10 mouse cellular contexts compared by ENCODE assay signal in the genomic region with DNA sequence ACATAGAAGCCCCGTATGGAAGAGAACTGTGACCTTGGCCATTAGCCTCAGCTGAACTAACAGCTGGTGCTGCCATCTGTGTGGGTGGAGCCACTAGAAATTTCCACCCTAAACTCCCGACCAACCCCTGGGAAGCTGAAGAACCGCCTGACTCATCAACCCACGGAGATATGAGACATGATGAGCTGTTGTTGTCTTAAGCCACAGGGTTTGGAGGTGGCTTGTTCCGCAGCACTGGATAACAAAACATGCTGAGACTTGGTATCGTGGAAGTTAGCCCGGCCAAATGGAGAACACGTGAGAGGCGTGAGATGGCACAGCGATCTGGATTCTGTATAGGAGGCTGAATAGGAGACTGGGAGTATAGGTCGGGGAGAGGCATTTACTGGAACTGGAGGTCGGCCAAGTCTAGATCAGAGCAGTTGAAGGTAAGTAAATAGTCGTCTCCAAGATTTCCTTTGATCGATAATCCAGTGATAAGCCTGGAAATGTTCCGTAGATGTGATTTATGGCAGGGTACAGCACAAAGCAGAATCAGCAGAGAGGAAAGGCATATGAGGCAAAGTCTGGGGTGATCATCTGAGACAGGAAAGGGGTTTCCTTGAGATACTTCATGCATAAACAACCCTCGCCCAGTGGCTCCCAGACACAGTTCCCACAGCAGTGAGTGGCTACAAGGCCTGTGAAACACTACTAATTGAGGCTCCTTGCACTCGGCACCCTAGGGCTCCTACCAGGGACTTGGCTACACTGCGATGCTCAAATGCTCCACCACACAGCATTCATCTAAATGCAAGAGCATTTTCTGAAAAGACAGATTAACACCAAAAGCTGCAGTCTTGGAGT. TPM values are rescaled to one million over a fixed set of nuclear protein-coding genes. Genes with fewer than 3 reads are reported as not detected.
A peak's percentile ranks its signal among the peaks of the same experiment; 100 is the strongest.
DNase-seq lines count a peak whose midpoint lies in the region; ATAC-seq and TF ChIP-seq lines count a peak whose summit lies in the region.
"Had no signal": no experiment of that assay in that cellular context is flagged by ENCODE, and none has a peak within 500 bp of the region (broad histone marks: within the 10 kb centered on the region; RNA-seq: fewer than 3 reads in every experiment).

No protein-coding gene starts in this region.

- DNase-seq in heart, adult 11 months: peak; percentile 98
- DNase-seq in midbrain, postnatal 0 days (ENCODE audit: low spot score): peak; percentile 31
- DNase-seq in gonadal fat pad, adult 2 months (ENCODE audit: low read depth): peak; percentile 98
- no peak for DNase-seq in thymus, postnatal 25 days
- no peak for DNase-seq in layer of hippocampus, postnatal 10 days (ENCODE audit: low spot score in 2 of 2)
- DNase-seq: cerebellum, postnatal 25 days had no signal

- no peak overlapping the region for H3K4me2 ChIP-seq in heart, embryonic 11.5 days
- H3K4me2 ChIP-seq in midbrain, postnatal 0 days (ENCODE audit: low read depth, low read length, poor library complexity, severe bottlenecking): no peak overlapping the region
- no peak overlapping the region for H3K4me2 ChIP-seq in midbrain, embryonic 15.5 days
- no peak overlapping the region for H3K4me2 ChIP-seq in stomach, embryonic 14.5 days (replicated peaks; ENCODE audit: low read depth, low read length)

- H3K9me3 ChIP-seq in heart, embryonic 11.5 days (replicated peaks; ENCODE audit: control insufficient read depth, low read length): no peaks in the 10 kb centered on the region
- H3K9me3 ChIP-seq in midbrain, postnatal 0 days (ENCODE audit: low read length): no peaks in the 10 kb centered on the region
- no peaks in the 10 kb centered on the region for H3K9me3 ChIP-seq in midbrain, embryonic 15.5 days
- H3K9me3 ChIP-seq in stomach, embryonic 14.5 days (ENCODE audit: control insufficient read depth, low read depth, low read length): no peaks in the 10 kb centered on the region
- H3K9me3 ChIP-seq: G1E had no signal

- H3K9ac ChIP-seq in heart, embryonic 11.5 days (ENCODE audit: low read depth, low read length): no peak overlapping the region
- H3K9ac ChIP-seq in midbrain, postnatal 0 days (replicated peaks; ENCODE audit: low read length, poor library complexity, severe bottlenecking): no peak overlapping the region
- H3K9ac ChIP-seq in midbrain, embryonic 15.5 days: no peak overlapping the region
- no peak overlapping the region for H3K9ac ChIP-seq in stomach, embryonic 14.5 days (replicated peaks; ENCODE audit: low read depth, low read length)

- H3K27me3 ChIP-seq in heart, embryonic 11.5 days (ENCODE audit: control insufficient read depth, insufficient read depth, low read length): no peaks in the 10 kb centered on the region
- H3K27me3 ChIP-seq in midbrain, postnatal 0 days (ENCODE audit: insufficient read depth, low read length): no peaks in the 10 kb centered on the region
- H3K27me3 ChIP-seq in midbrain, embryonic 15.5 days (replicated peaks): no peaks in the 10 kb centered on the region
- no peaks in the 10 kb centered on the region for H3K27me3 ChIP-seq in stomach, embryonic 14.5 days (ENCODE audit: control insufficient read depth, insufficient read depth, low read length)

- no peak for TF ChIP-seq CTCF in midbrain, postnatal 0 days (IDR thresholded peaks at IDR 0.05)

- ATAC-seq in heart, embryonic 11.5 days (replicated peaks; ENCODE audit: insufficient number of reproducible peaks, low FRiP score, low TSS enrichment): no peak
- no peak for ATAC-seq in midbrain, postnatal 0 days (ENCODE audit: low FRiP score)
- no peak for ATAC-seq in midbrain, embryonic 15.5 days (replicated peaks)
- peak; percentile 84 for ATAC-seq in stomach, embryonic 14.5 days (ENCODE audit: insufficient number of reproducible peaks, insufficient read depth, low FRiP score, low read depth)

- no peaks in the 10 kb centered on the region for H3K36me3 ChIP-seq in heart, embryonic 11.5 days (ENCODE audit: control insufficient read depth, insufficient read depth, low read length)
- H3K36me3 ChIP-seq in midbrain, postnatal 0 days (ENCODE audit: insufficient read depth, low read length): no peaks in the 10 kb centered on the region
- H3K36me3 ChIP-seq in midbrain, embryonic 15.5 days (replicated peaks): no peaks in the 10 kb centered on the region
- H3K36me3 ChIP-seq in stomach, embryonic 14.5 days (ENCODE audit: control insufficient read depth, insufficient read depth, low read length): no peaks in the 10 kb centered on the region
- H3K36me3 ChIP-seq: G1E had no signal

- no peak overlapping the region for H3K27ac ChIP-seq in heart, embryonic 11.5 days (ENCODE audit: low read depth, low read length)
- H3K27ac ChIP-seq in midbrain, postnatal 0 days (ENCODE audit: low read depth, low read length): no peak overlapping the region
- no peak overlapping the region for H3K27ac ChIP-seq in midbrain, embryonic 15.5 days
- H3K27ac ChIP-seq in stomach, embryonic 14.5 days (ENCODE audit: low read length): no peak overlapping the region

- no peak overlapping the region for H3K4me3 ChIP-seq in heart, embryonic 11.5 days (ENCODE audit: low read depth, low read length)
- H3K4me3 ChIP-seq in midbrain, postnatal 0 days (ENCODE audit: low read depth, low read length): no peak overlapping the region
- no peak overlapping the region for H3K4me3 ChIP-seq in midbrain, embryonic 15.5 days
- no peak overlapping the region for H3K4me3 ChIP-seq in stomach, embryonic 14.5 days (ENCODE audit: low read depth, low read length)

- H3K4me1 ChIP-seq in heart, embryonic 11.5 days (ENCODE audit: control insufficient read depth, insufficient read depth, low read length): peaks cover 10% of the 10 kb centered on the region
- H3K4me1 ChIP-seq in midbrain, postnatal 0 days (ENCODE audit: insufficient read depth, low read length): no peaks in the 10 kb centered on the region
- no peaks in the 10 kb centered on the region for H3K4me1 ChIP-seq in midbrain, embryonic 15.5 days
- 0 out of 2 replicates have a peak, but pooled peaks cover 4% of the 10 kb centered on the region for H3K4me1 ChIP-seq in stomach, embryonic 14.5 days (ENCODE audit: control insufficient read depth, insufficient read depth, low read length)

- WGBS in heart, embryonic 11.5 days (ENCODE audit: insufficient replicate concordance): 69% methylated on average over 18 of the region's 18 CpGs
- 80% methylated on average over 18 of the region's 18 CpGs for WGBS in midbrain, postnatal 0 days
- 74% methylated on average over 18 of the region's 18 CpGs for WGBS in midbrain, embryonic 15.5 days
- WGBS in stomach, embryonic 14.5 days: 46% methylated on average over 18 of the region's 18 CpGs

RNA-seq across cellular contexts. Expression of gene Rhob, which starts 11.5 kb away (rescaled TPM):
- polyA plus RNA-seq in heart, embryonic 11.5 days (2014; fragmentation: Nextera tagmentation; extraction: Ambion mirVana): 54.8 and 57.2 TPM in 2 replicates
- total RNA-seq in midbrain, postnatal 0 days (2014; rRNA removed): 323 and 329 TPM in 2 replicates
- polyA plus RNA-seq in midbrain, postnatal 0 days (2015; fragmentation: Nextera tagmentation; extraction: Ambion mirVana): 74.1 and 75.1 TPM in 2 replicates
- 83.3 and 95.1 TPM in 2 replicates for polyA plus RNA-seq in midbrain, embryonic 15.5 days (2015; fragmentation: Nextera tagmentation; extraction: Ambion mirVana)
- 225 and 240 TPM in 2 replicates for polyA plus RNA-seq in gonadal fat pad, adult 2 months (2012; rRNA removed)
- 52.8 and 58.5 TPM in 2 replicates for polyA plus RNA-seq in stomach, embryonic 14.5 days (2014; fragmentation: Nextera tagmentation; extraction: Ambion mirVana)
- 100 to 1,000 TPM; 303 to 334 TPM for total RNA-seq in layer of hippocampus, postnatal 10 days (2021)

Comparison
In these comparisons a context has a peak if more than half of its experiments do, and no peak if none do; other contexts are left out.
1. DNase-seq: peak in heart, adult 11 months (single experiment), midbrain, postnatal 0 days (single experiment) and gonadal fat pad, adult 2 months (single experiment); none in thymus, postnatal 25 days (single experiment) and layer of hippocampus, postnatal 10 days (0 of 2).